In genomic region chr10:13596073-13596472, GRCm38 (mm10) we compare ENCODE assay signal across 9 mouse cellular contexts. TPM values are rescaled to one million over a fixed set of nuclear protein-coding genes. Genes with fewer than 3 reads are reported as not detected.
DNase-seq lines count a peak whose midpoint lies in the region.
"Had no signal": no experiment of that assay in that cellular context is flagged by ENCODE, and none has a peak within 500 bp of the region (broad histone marks: within the 10 kb centered on the region; RNA-seq: fewer than 3 reads in every experiment).

No protein-coding gene starts in this region.

- intact Hi-C loops in left cerebral cortex, postnatal 25 days (cut with DNase I) = no loop called here

- DNase-seq in frontal cortex, postnatal 36 days (ENCODE audit: low spot score in 2 of 2) = peak; percentile 30 to 49
- no peak for DNase-seq in frontal cortex, postnatal 14 days (ENCODE audit: low spot score in 2 of 2)
- peak; percentile 12 to 27 for DNase-seq in layer of hippocampus, postnatal 10 days (ENCODE audit: low spot score in 2 of 2)
- no peak for DNase-seq in layer of hippocampus, postnatal 25 days (ENCODE audit: extremely low spot score in 1 of 2, low spot score in 1 of 2)
- DNase-seq in Muller cell, postnatal 12 days (ENCODE audit: inconsistent ontology term) = peak; percentile 93
- DNase-seq in left cerebral cortex, postnatal 25 days (ENCODE audit: low spot score in 2 of 2) = peak; percentile 42 to 64
- no peak for DNase-seq in cerebellum, adult 9-11 months
- DNase-seq in kidney, adult 9 months = no peak
- DNase-seq: liver, embryonic 13.5 days had no signal

RNA-seq across cellular contexts. Expression of gene Pex3, which starts 43.1 kb away (rescaled TPM):
- total RNA-seq in layer of hippocampus, postnatal 10 days (2021) = 10 to 100 TPM; 24.5 to 28.3 TPM
- total RNA-seq in layer of hippocampus, postnatal 25 days (2021) = 10 to 100 TPM; 26.0 to 30.3 TPM
- total RNA-seq in left cerebral cortex, postnatal 25 days (2021) = 10 to 100 TPM; 24.3 to 27.7 TPM

RNA-seq across cellular contexts. Expression of gene Adat2, which starts 43.4 kb away (rescaled TPM):
- 1 to 10 TPM; 8.8 to 9.4 TPM for total RNA-seq in layer of hippocampus, postnatal 10 days (2021)
- total RNA-seq in layer of hippocampus, postnatal 25 days (2021) = 1 to 10 TPM; 8.1 to 8.9 TPM
- total RNA-seq in left cerebral cortex, postnatal 25 days (2021) = 1 to 10 TPM; 7.6 to 8.9 TPM

Comparison
In these comparisons a context has a peak if more than half of its experiments do, and no peak if none do; other contexts are left out.
1. DNase-seq: peak in frontal cortex, postnatal 36 days (2 of 2), layer of hippocampus, postnatal 10 days (2 of 2), Muller cell, postnatal 12 days (single experiment) and left cerebral cortex, postnatal 25 days (2 of 2); none in frontal cortex, postnatal 14 days (0 of 2), layer of hippocampus, postnatal 25 days (0 of 2), cerebellum, adult 9-11 months (single experiment) and kidney, adult 9 months (single experiment).